Mouse (Mus musculus): Measurements from ENCODE around the gene Sms.

Gene Sms

DNA sequence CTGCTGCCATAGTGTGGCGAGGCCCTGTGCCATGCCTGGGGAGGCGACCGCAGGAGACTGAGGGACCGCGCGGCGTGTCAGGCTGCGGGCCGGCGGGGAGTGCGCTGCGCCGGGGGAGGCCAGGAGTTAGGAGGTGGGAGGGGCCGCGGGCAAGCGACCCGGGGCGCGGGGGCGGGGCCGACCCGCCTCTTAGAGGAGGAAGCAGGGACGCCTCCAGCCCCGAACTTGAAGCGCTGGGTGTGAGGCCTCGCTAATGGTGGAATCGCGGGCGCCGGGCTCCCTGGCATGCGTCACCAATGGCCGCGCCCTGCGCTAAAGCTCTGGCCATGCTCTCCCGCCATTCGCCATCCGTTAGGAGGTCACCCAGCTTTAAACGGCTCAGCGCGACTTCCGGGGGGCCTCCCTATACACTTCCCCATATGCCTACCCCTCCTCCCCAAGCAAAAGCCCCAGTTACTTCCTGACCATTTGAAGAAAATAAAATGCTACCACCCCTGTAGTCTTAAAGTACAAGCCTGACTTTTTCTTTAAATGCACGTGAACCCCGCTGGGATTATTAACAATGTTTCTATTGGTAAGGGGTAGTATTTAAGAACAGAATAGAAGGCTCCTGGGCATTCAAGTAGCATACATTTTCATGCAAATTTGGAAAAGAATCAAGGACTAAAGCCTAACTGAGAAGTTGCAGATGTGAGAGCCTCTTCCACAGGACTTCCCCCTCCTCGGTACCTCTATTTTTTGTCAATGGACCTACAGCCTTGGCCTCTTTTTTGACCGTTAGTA, at the start of gene Sms:
Sms (minus strand) TSS at position 344 of the 783 bp plus-strand sequence.
- peak; percentile 54 for DNase-seq

DNA sequence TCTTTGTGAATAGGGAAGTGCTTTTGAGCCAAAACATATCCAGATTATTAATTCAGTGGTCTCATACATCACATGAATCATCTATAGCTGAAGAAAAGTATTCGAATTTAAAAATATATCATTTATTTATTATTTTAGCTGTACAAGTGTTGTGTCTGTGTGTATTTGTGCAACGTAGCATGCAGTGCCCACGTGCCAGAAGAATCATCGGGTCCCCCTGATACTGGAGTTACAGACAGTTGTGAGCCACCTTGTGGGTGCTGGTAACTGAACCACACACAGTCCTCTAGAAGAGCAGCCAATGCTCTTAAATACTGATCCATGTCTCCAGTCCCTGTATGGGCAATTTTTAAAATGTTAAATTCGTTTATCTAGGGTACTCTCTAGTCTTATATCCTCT, 14.3 kb upstream of the Sms start:
- DNase-seq: no peak

DNA sequence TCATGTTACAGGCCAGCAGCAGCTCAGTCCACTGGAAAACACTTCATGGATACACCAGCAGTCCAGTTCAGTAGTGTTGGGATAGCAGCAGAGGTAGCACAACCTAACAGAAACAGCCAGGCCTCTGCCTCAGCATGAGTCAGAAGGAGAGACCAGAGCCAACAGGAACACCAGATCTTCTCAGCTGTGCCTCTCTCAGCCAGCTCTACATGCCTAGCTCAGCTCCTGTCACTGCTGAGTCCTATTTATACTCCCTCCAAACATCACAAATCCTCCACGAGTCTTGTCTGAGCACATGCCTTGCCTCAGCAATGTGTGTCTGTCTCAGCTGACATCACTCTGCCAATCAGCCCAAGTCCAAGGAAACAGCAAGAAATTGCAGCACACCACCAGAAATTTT, 12.4 kb upstream of the Sms start:
- DNase-seq: no peak

DNA sequence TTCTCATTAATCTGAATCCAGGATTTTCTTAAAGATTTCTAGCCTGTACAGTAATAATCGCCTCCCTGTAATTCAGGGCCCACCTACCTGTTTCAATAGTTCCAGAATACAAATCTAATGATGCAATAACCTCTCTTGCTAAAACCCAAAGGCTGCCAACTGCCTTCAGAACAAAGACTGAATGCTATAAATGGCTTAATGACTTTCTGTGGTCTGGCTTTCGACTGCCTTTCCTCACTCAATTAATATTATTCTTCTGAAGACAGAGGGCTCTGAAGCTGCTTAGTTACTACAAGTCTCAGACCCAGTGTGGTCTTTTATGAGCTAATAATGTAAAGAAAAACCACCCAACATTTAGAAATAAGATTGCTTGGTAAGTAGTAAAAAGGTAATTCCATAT, 9.8 kb upstream of the Sms start:
- DNase-seq: no peak

DNA sequence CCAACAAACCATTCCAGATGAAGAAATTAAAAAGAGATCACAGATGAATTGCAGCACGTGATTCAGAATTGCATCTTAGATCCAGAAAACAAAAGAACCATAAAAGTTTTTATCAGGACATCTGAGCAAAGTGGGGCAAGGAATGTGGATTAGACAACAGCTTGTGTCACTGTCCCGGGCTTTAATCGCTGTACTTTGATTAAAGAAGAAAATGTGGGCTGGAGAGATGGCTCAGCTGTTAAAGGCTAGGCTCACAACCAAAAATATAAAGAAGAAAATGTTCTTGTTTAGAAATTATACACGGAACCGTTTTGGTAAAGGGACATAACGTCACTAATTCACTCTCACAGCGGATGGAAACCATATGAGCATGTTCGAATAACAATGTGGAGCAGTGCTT, 7.9 kb upstream of the Sms start:
- DNase-seq: no peak

DNA sequence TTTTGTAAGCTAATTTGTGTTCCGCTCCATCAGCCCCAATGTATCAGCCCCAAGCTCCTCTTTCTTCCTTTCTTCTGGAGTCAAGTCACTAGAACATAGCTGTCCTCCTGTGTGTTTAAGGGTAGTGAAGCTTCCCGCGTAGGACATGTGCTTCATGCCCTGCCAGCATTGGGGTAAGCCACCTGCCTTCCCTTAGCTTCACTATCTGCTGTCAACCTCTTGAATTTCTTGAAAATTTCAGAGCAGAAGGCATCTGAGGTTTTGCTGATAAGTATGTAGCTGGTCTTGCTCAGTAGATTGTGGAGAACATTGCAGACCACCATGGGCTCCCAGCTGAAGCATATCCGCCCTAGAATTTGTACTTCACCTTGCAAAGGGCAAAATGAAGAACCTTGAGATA, 1.1 kb upstream of the Sms start:
- no peak for DNase-seq

DNA sequence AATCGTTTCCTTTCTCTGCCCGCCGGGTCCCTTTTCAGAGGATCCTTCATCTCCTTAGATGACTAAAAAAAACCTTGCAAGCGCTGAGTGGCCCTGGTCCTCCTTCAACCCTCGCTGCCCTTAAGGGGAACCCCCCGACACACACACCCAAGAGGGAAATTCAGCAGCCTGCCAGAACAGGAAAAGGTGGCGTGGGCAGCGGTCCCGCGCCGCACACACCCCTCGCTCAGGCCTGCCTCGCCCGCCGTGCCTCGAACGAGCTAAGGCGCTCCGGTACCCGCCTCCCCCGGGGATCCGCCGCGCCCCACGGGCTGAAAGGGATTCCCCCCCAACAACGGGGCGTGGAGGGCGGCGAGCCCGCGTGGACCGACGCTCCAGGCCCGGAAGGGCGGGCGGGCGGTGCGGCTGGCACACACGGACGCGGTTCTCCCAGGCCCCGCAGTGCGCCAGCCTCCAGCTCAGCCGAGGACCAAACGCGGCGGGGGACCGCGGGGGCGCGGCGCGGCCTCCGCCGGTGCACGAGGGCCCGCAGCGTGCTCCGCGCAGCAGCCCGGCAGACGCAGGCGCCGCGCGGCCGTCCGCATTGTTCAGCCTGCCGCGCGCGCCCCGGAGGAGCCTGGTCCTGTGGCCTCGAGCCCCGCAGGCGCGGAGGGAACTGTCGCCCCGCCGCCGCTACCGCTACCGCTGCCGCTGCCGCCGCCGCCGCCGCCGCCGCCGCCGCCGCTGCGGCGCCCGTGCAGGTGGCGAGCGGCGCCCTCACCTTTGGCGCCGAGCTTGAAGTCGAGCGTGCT, 747 bp downstream of the Sms start:
- peak; percentile 39 for DNase-seq

- DNase-seq: peak; percentile 8
Observed at GRCm38 (mm10) chrX:157490769-157491144, 1.3 kb downstream of the Sms start.

GRCm38 (mm10) chrX:157489871-157490721, 2.0 kb downstream of the Sms start:
- no peak for DNase-seq

DNA sequence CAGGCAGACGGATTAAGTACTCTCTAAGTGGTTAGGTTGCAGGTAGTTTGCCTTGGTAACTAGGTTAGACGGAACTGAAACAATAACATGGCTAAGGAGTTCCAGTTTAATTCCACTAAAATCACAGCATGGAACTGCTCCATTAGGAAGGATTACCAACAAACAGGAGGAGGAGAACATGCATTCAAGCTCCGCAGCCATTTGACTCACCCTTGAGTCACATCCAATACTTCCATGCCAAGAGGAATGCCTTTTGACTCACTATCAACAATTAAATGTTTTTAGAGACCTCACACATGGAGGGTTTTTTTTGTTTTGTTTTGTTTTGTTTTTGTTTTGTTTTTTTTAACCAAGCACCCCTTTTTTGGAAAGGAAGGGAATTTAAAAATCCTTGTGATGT, 3.3 kb downstream of the Sms start:
- no peak for DNase-seq

- DNase-seq: no peak
Observed at GRCm38 (mm10) chrX:157486765-157487164, 5.3 kb downstream of the Sms start.

- DNase-seq: no peak
Observed at GRCm38 (mm10) chrX:157482842-157483241, 9.2 kb downstream of the Sms start.

- no peak for DNase-seq
Observed at GRCm38 (mm10) chrX:157481860-157482259, 10.2 kb downstream of the Sms start.

DNA sequence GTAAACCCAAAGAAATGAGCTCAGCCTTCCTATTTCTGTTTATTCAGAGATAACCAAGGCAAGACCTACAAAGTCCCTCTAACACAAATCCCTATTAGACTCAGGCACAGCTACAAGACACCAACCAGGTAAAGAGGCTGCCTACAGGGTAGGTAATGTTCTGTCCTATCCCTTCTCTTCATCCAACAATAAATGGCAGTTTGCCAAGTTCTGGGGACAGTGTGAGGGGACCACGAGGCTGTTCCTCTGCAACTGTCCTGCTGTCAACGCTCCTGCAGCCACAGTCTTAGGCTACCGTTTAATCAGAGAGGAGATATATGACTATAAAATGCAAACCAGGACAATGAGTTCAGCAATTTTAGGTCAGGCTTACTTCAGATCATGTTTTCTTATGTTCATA, 14.8 kb downstream of the Sms start:
- no peak for DNase-seq

GRCm38 (mm10) chrX:157476153-157476810, 15.8 kb downstream of the Sms start:
- DNase-seq: no peak

- DNase-seq: no peak
Observed at GRCm38 (mm10) chrX:157471711-157472660, 20.1 kb downstream of the Sms start.

DNA sequence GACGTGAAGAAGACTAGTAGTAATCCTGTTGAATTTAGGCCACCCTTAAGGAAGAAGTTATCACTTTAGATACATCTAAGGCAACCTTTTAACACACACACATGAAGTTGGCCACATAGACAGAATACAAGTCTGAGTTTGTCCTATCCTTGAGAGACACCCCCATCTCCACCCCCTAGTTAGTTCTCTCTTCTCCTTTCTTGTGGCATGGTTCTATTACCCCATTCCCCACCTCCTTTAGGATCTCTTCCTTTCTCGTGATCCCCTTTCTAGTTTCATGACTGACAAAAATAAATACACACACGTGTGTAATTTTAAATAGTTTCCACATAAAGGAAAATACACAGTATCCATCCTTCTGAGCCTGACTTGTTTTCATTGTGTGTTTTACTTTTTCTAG, 23.3 kb downstream of the Sms start:
- no peak for DNase-seq

DNA sequence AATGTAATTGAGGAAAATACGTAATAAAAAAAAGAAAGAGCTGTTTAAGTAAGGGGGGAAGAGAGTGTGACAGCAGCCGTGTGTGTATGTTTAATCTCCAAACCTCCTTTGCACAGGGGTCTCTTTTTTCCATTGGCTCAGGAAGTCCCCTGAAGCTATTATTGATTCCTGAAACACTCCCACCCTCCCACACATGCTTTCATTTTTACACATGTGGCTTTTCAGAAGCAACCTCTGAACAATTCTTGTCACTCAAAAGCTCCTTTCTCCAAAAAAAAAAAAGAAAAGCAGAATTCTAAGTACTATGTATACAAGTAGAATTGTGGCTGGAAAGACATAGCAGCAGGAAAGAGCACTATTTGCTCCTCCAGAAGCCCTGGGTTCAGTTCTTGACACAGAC, 24.0 kb downstream of the Sms start:
- DNase-seq: no peak

DNA sequence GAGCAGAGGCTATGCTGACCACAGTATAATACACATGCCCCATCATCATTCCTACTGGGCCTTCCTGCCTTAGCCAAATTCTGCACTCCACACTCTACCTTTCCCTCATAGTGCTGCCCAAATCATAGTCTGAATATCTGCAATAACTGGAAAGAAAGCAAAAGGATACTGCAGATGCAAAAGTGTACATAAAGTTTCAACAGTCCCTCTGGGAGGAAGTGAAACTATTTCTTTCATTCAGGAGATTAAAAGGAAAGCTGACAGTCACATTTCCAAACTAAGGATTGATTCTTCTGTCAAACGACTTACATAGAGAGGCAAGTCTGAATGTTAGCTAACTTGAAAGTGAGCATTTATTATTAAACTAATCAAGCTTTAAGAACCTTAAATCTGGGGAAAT, 26.1 kb downstream of the Sms start:
- DNase-seq: no peak

GRCm38 (mm10) chrX:157462716-157463115, 29.4 kb downstream of the Sms start:
- no peak for DNase-seq

DNA sequence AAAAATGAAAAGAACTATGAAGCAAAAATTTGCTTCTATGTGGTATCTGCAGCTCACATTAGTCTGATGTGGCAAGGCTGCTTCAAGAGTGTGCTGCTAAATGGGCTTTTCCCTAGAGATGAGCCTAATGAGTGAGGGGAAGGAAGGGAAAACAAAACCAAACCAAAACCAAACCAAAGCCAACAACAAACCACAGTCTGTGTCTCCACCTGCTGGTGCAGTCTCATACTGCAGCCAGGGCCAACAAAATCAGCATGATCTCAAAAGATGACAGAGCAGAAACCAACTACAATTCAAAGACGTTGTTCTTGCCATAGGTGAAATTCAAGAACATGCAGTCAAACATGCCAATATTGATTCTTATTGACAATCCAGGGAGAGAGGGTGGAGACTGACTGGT, 37.7 kb downstream of the Sms start:
- DNase-seq: peak; percentile 76

- no peak for DNase-seq
Observed at GRCm38 (mm10) chrX:157449000-157449399, 43.1 kb downstream of the Sms start.

All from right cerebral cortex, postnatal 4 days (tissue).